Mouse (Mus musculus): ENCODE results near the gene Kansl2. TPM values are rescaled to one million over a fixed set of nuclear protein-coding genes. Genes with fewer than 3 reads are reported as not detected.

Kansl2 gene
- total and polyA plus RNA-seq, 3 experiments = 59.6 to 125 (median 103) TPM

DNA sequence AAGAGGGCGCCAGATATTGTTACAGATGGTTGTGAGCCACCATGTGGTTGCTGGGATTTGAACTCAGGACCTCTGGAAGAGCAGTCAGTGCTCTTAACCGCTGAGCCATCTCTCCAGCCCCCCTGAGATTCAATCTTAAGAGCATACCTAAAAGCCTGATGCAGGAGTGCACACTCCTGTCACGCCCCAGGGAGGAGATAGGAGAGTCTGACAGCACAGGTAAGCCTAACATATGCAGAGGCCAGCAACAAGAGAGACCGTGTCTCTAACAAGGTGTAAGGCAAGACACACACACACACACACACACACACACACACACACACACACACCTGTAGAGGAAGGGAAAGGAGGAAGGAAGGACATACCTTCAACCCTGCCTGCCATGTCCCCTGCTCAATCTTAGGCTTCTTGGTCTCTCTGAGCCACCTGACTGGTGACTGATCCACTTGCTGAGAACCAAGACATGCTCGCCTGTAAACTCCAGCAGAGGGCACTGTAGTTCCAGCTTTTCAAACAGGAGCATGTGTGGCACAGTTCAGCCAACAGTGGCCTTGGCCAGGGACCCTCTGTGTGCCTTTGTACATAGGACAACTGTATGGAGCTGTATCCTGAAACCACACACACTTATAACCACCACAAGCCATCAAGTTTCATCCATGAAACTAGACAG, 45.9 kb upstream of the Kansl2 start:
- in situ Hi-C loops (cut with MboI; ENCODE audit: low pct_ligation_motif_present, low pct_unique_long_range_greater_than_20kb, low sequenced_read_pairs) = loop anchor here (5.0 kb wide), 1 partner anchor 37 kb away; no protein-coding TSS in a partner anchor
- TF ChIP-seq TBP (conservative IDR thresholded peaks at IDR 0.05; ENCODE audit: low read depth, low read length) = no peak
- TF ChIP-seq POLR2A (IDR thresholded peaks at IDR 0.05; ENCODE audit: low read depth, low read length) = no peak
- no peak for TF ChIP-seq ELF1 (IDR thresholded peaks at IDR 0.05; ENCODE audit: low read depth, low read length)
- no peak for TF ChIP-seq ZNF384 (IDR thresholded peaks at IDR 0.05; ENCODE audit: low read depth, low read length)
- TF ChIP-seq SMC3 (IDR thresholded peaks at IDR 0.05; ENCODE audit: low read depth, low read length) = peak; percentile 99
- no peak for TF ChIP-seq NRF1 (IDR thresholded peaks at IDR 0.05; ENCODE audit: low read depth, low read length)
- no peak for TF ChIP-seq JUN (IDR thresholded peaks at IDR 0.05; ENCODE audit: insufficient read depth, low read depth, low read length)
- TF ChIP-seq ZMIZ1 (IDR thresholded peaks at IDR 0.05; ENCODE audit: low read depth, low read length) = no peak
- TF ChIP-seq MAZ (IDR thresholded peaks at IDR 0.05; ENCODE audit: low read depth, low read length) = no peak
- no peak for TF ChIP-seq ZKSCAN1 (IDR thresholded peaks at IDR 0.05; ENCODE audit: borderline replicate concordance, low read depth, low read length)
- TF ChIP-seq USF2 (conservative IDR thresholded peaks at IDR 0.05; ENCODE audit: low read depth, low read length) = no peak
- TF ChIP-seq SIN3A (IDR thresholded peaks at IDR 0.05; ENCODE audit: low read length) = no peak
- peak; percentile 35; the same call in 1 of the 2 replicates for TF ChIP-seq TCF12 (IDR thresholded peaks at IDR 0.05; ENCODE audit: low read depth, low read length)
- TF ChIP-seq MYC (IDR thresholded peaks at IDR 0.05; ENCODE audit: low read depth, low read length) = peak; percentile 94
- TF ChIP-seq IRF4 (IDR thresholded peaks at IDR 0.05; ENCODE audit: low read depth, low read length) = peak; percentile 56; the same call in 1 of the 2 replicates
- no peak for TF ChIP-seq MXI1 (IDR thresholded peaks at IDR 0.05; ENCODE audit: low read depth, low read length)
- peak; percentile 80; the same call in 1 of the 2 replicates for TF ChIP-seq MAX (IDR thresholded peaks at IDR 0.05; ENCODE audit: low read length)
- no peak for TF ChIP-seq RCOR1 (conservative IDR thresholded peaks at IDR 0.05; ENCODE audit: low read depth, low read length)
- TF ChIP-seq POLR2AphosphoS2 (IDR thresholded peaks at IDR 0.05; ENCODE audit: low read depth, low read length) = no peak
- TF ChIP-seq PAX5 (IDR thresholded peaks at IDR 0.05; ENCODE audit: low read length) = no peak
- no peak for TF ChIP-seq EP300 (IDR thresholded peaks at IDR 0.05; ENCODE audit: low read length)
- no peak for TF ChIP-seq UBTF (IDR thresholded peaks at IDR 0.05; ENCODE audit: low read depth, low read length)
- no peak for TF ChIP-seq USF1 (IDR thresholded peaks at IDR 0.05; ENCODE audit: low read depth, low read length)
- no peak for TF ChIP-seq HCFC1 (IDR thresholded peaks at IDR 0.05; ENCODE audit: low read depth, low read length)
- peak; percentile 91 for TF ChIP-seq ZC3H11A (IDR thresholded peaks at IDR 0.05; ENCODE audit: low read depth, low read length)
- no peak for TF ChIP-seq E2F4 (IDR thresholded peaks at IDR 0.05; ENCODE audit: insufficient replicate concordance, low read depth, low read length)
- no peak for TF ChIP-seq ETS1 (conservative IDR thresholded peaks at IDR 0.05; ENCODE audit: low read depth, low read length)
- peak; percentile 77 to 98 for TF ChIP-seq CTCF (conservative IDR thresholded peaks at IDR 0.05 in 1 of 2, IDR thresholded peaks at IDR 0.05 in 1 of 2; ENCODE audit: low read depth in 2 of 2, low read length in 2 of 2)
- no peak for TF ChIP-seq KAT2A (IDR thresholded peaks at IDR 0.05; ENCODE audit: insufficient replicate concordance, low read length)
- TF ChIP-seq MEF2A (IDR thresholded peaks at IDR 0.05; ENCODE audit: borderline replicate concordance, low read depth, low read length) = 0 out of 2 replicates have a peak, but pooled peaks have one; percentile 19
- TF ChIP-seq GABPA (IDR thresholded peaks at IDR 0.05; ENCODE audit: insufficient replicate concordance, low read depth, low read length) = no peak
- no peak for TF ChIP-seq MAFK (IDR thresholded peaks at IDR 0.05; ENCODE audit: insufficient replicate concordance, low read length)
- no peak for TF ChIP-seq CHD1 (IDR thresholded peaks at IDR 0.05; ENCODE audit: low read depth, low read length)
- 0 out of 2 replicates have a peak, but pooled peaks have one; percentile 13 for TF ChIP-seq BHLHE40 (IDR thresholded peaks at IDR 0.05; ENCODE audit: low read depth, low read length)
- no peak for TF ChIP-seq JUND (conservative IDR thresholded peaks at IDR 0.05; ENCODE audit: low read depth, low read length)
- TF ChIP-seq RAD21 (IDR thresholded peaks at IDR 0.05; ENCODE audit: low read depth, low read length) = no peak; the same call in none of the 2 replicates
- TF ChIP-seq CHD2 (IDR thresholded peaks at IDR 0.05; ENCODE audit: low read length) = no peak
- TF ChIP-seq NELFE (IDR thresholded peaks at IDR 0.05; ENCODE audit: low read depth, low read length) = 0 out of 2 replicates have a peak, but pooled peaks have one; percentile 52

More for the DNA sequence above, 45.9 kb upstream of the Kansl2 start:
- DNase-seq (ENCODE audit: extremely low read depth) = peak; percentile 92
- Histone ChIP-seq H3K4me2 (ENCODE audit: insufficient read depth, low read depth, poor library complexity, severe bottlenecking) (no peak overlapping the region), H3K27ac (ENCODE audit: insufficient read depth, low read depth) (no peak overlapping the region), H3K36me3 (replicated peaks in 1 of 2; ENCODE audit: control insufficient read depth in 1 of 2, insufficient read depth in 1 of 2, low read length in 1 of 2) (no peaks in the 10 kb centered on the region), H3K4me3 (replicated peaks in 1 of 3; ENCODE audit: low read depth in 2 of 3, low read length in 2 of 3, poor library complexity in 1 of 3) (no peak overlapping the region), H3K4me1 (ENCODE audit: control insufficient read depth in 1 of 2, insufficient read depth in 2 of 2) (no peaks in the 10 kb centered on the region), H3K79me2 (replicated peaks; ENCODE audit: control insufficient read depth, extremely low read depth, insufficient read depth, poor library complexity, severe bottlenecking) (no peaks in the 10 kb centered on the region), H3K27me3 (replicated peaks) (peaks cover 55% of the 10 kb centered on the region), H3K9ac (ENCODE audit: insufficient read depth, low read depth) (no peak overlapping the region), H3K9me3 (replicated peaks; ENCODE audit: low read length) (no peaks in the 10 kb centered on the region)
- dilution Hi-C loops (cut with MboI; ENCODE audit: extremely low pct_ligation_motif_present, extremely low pct_unique_long_range_greater_than_20kb, low sequenced_read_pairs) = no loop called here
